Mouse (Mus musculus): ENCODE results near the gene Ggta1. TPM values are rescaled to one million over a fixed set of nuclear protein-coding genes. Genes with fewer than 3 reads are reported as not detected.

The Ggta1 gene
- polyA plus RNA-seq, 1 experiment from 2014 or later: 9.1 TPM

DNA sequence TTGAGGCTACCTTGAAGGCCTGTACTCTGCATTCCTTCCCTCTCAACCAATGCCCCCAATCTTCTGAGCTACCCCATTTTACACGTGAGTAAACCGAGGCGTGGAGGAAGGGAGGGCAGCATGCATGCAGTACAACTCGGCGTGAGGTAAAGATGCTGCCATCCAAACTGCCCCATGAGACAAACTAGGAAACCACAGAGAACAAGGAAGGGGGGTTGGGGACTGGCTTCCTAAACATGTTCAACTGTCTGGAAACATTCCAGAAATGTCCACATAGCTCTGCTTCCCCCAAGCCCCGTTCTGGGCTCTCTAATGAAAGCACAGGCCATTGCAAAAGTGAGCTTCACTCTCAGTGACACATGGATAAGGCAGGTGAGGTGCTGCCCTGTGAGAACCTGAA, 21.6 kb downstream of the Ggta1 start:
- Histone ChIP-seq H3K4me3 (ENCODE audit: low read depth, low read length) (no peak overlapping the region), H3K4me1 (ENCODE audit: control insufficient read depth, low read depth, low read length) (peaks cover 16% of the 10 kb centered on the region), H3K4me2 (ENCODE audit: low read depth, low read length) (no peak overlapping the region), H3K9me3 (replicated peaks; ENCODE audit: control insufficient read depth, low read length) (no peaks in the 10 kb centered on the region), H3K36me3 (ENCODE audit: control insufficient read depth, insufficient read depth) (no peaks in the 10 kb centered on the region), H3K9ac (ENCODE audit: low read depth, low read length) (no peak overlapping the region), H3K27ac (ENCODE audit: low read length) (no peak overlapping the region), H3K27me3 (ENCODE audit: control insufficient read depth, insufficient read depth, low read depth, low read length) (no peaks in the 10 kb centered on the region)
- 60% methylated on average over 6 of the region's 6 CpGs for WGBS (ENCODE audit: insufficient replicate concordance)
- no peak for ATAC-seq (ENCODE audit: low read depth)

- Histone ChIP-seq H3K9me3 (replicated peaks; ENCODE audit: control insufficient read depth, low read length) (no peaks in the 10 kb centered on the region), H3K4me3 (ENCODE audit: low read depth, low read length) (no peak overlapping the region), H3K9ac (ENCODE audit: low read depth, low read length) (no peak overlapping the region), H3K4me1 (ENCODE audit: control insufficient read depth, low read depth, low read length) (peaks cover 7% of the 10 kb centered on the region), H3K27me3 (ENCODE audit: control insufficient read depth, insufficient read depth, low read depth, low read length) (no peaks in the 10 kb centered on the region), H3K4me2 (ENCODE audit: low read depth, low read length) (no peak overlapping the region), H3K27ac (ENCODE audit: low read length) (no peak overlapping the region), H3K36me3 (ENCODE audit: control insufficient read depth, insufficient read depth) (no peaks in the 10 kb centered on the region)
- ATAC-seq (ENCODE audit: low read depth): no peak
- 82% methylated on average over 3 of the region's 3 CpGs for WGBS (ENCODE audit: insufficient replicate concordance)
These were observed 22.6 kb downstream of the Ggta1 start for GRCm38 (mm10) chr2:35440480-35440879.

- H3K4me2 ChIP-seq (ENCODE audit: low read depth, low read length): no peak overlapping the region
- H3K36me3 ChIP-seq (ENCODE audit: control insufficient read depth, insufficient read depth): no peaks in the 10 kb centered on the region
- no peaks in the 10 kb centered on the region for H3K27me3 ChIP-seq (ENCODE audit: control insufficient read depth, insufficient read depth, low read depth, low read length)
- no peak overlapping the region for H3K27ac ChIP-seq (ENCODE audit: low read length)
- no peak overlapping the region for H3K4me3 ChIP-seq (ENCODE audit: low read depth, low read length)
- H3K4me1 ChIP-seq (ENCODE audit: control insufficient read depth, low read depth, low read length): peaks cover 5% of the 10 kb centered on the region; the same call in 1 of the 2 replicates
- H3K9ac ChIP-seq (ENCODE audit: low read depth, low read length): no peak overlapping the region
- no peaks in the 10 kb centered on the region for H3K9me3 ChIP-seq (replicated peaks; ENCODE audit: control insufficient read depth, low read length)
- ATAC-seq (ENCODE audit: low read depth): no peak
- 75% methylated on average over 2 of the region's 2 CpGs for WGBS (ENCODE audit: insufficient replicate concordance)
These were observed 25.2 kb downstream of the Ggta1 start for GRCm38 (mm10) chr2:35437796-35438195.

- ATAC-seq (ENCODE audit: low read depth): no peak
- Histone ChIP-seq H3K9me3 (replicated peaks; ENCODE audit: control insufficient read depth, low read length) (no peaks in the 10 kb centered on the region), H3K4me1 (ENCODE audit: control insufficient read depth, low read depth, low read length) (peaks cover 8% of the 10 kb centered on the region; the same call in 1 of the 2 replicates), H3K4me3 (ENCODE audit: low read depth, low read length) (no peak overlapping the region), H3K27me3 (ENCODE audit: control insufficient read depth, insufficient read depth, low read depth, low read length) (no peaks in the 10 kb centered on the region), H3K36me3 (ENCODE audit: control insufficient read depth, insufficient read depth) (no peaks in the 10 kb centered on the region), H3K4me2 (ENCODE audit: low read depth, low read length) (no peak overlapping the region), H3K27ac (ENCODE audit: low read length) (no peak overlapping the region), H3K9ac (ENCODE audit: low read depth, low read length) (no peak overlapping the region)
- WGBS (ENCODE audit: insufficient replicate concordance): 82% methylated on average over 6 of the region's 6 CpGs
These were observed 28.4 kb downstream of the Ggta1 start for GRCm38 (mm10) chr2:35434576-35435123.

- H3K4me2 ChIP-seq (ENCODE audit: low read depth, low read length): no peak overlapping the region
- H3K4me1 ChIP-seq (ENCODE audit: control insufficient read depth, low read depth, low read length): peaks cover 8% of the 10 kb centered on the region; the same call in 1 of the 2 replicates
- H3K27ac ChIP-seq (ENCODE audit: low read length): no peak overlapping the region
- 58% methylated on average over 4 of the region's 4 CpGs for WGBS (ENCODE audit: insufficient replicate concordance)
- no peak for ATAC-seq (ENCODE audit: low read depth)
- no peaks in the 10 kb centered on the region for H3K9me3 ChIP-seq (replicated peaks; ENCODE audit: control insufficient read depth, low read length)
- no peak overlapping the region for H3K4me3 ChIP-seq (ENCODE audit: low read depth, low read length)
- no peaks in the 10 kb centered on the region for H3K36me3 ChIP-seq (ENCODE audit: control insufficient read depth, insufficient read depth)
- H3K9ac ChIP-seq (ENCODE audit: low read depth, low read length): no peak overlapping the region
- H3K27me3 ChIP-seq (ENCODE audit: control insufficient read depth, insufficient read depth, low read depth, low read length): no peaks in the 10 kb centered on the region
These were observed 29.6 kb downstream of the Ggta1 start for GRCm38 (mm10) chr2:35433428-35433827.

DNA sequence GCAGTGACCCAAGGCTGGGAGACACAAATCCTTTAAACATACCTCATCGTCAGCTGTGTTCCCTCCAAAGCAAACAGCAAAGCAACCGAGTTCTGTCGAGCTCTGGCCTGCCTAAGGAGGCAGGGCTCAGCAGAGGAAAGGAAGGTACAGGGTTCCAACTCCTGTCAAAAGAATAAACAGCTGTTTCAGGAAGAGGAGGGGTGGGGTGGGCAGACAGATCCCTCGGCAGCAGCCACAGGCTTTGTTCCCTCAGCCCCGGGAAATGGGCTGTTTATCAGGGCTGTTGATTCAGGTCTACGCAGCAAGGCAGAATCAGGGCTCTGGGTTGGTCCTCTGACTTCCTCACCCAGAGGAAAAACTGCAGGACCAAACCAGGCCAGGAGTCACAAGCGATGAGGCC, 30.6 kb downstream of the Ggta1 start:
- no peaks in the 10 kb centered on the region for H3K9me3 ChIP-seq (replicated peaks; ENCODE audit: control insufficient read depth, low read length)
- H3K4me1 ChIP-seq (ENCODE audit: control insufficient read depth, low read depth, low read length): peaks cover 8% of the 10 kb centered on the region; the same call in 1 of the 2 replicates
- no peaks in the 10 kb centered on the region for H3K36me3 ChIP-seq (ENCODE audit: control insufficient read depth, insufficient read depth)
- no peak overlapping the region for H3K9ac ChIP-seq (ENCODE audit: low read depth, low read length)
- no peaks in the 10 kb centered on the region for H3K27me3 ChIP-seq (ENCODE audit: control insufficient read depth, insufficient read depth, low read depth, low read length)
- ATAC-seq (ENCODE audit: low read depth): peak; percentile 21; the same call in 1 of the 2 replicates
- WGBS (ENCODE audit: insufficient replicate concordance): 33% methylated on average over 7 of the region's 7 CpGs
- no peak overlapping the region for H3K27ac ChIP-seq (ENCODE audit: low read length)
- H3K4me3 ChIP-seq (ENCODE audit: low read depth, low read length): no peak overlapping the region
- H3K4me2 ChIP-seq (ENCODE audit: low read depth, low read length): no peak overlapping the region

GRCm38 (mm10) chr2:35432011-35432410, 31.0 kb downstream of the Ggta1 start:
- no peaks in the 10 kb centered on the region for H3K36me3 ChIP-seq (ENCODE audit: control insufficient read depth, insufficient read depth)
- no peaks in the 10 kb centered on the region for H3K27me3 ChIP-seq (ENCODE audit: control insufficient read depth, insufficient read depth, low read depth, low read length)
- no peak overlapping the region for H3K4me2 ChIP-seq (ENCODE audit: low read depth, low read length)
- H3K4me3 ChIP-seq (ENCODE audit: low read depth, low read length): no peak overlapping the region
- ATAC-seq (ENCODE audit: low read depth): no peak
- no peak overlapping the region for H3K27ac ChIP-seq (ENCODE audit: low read length)
- H3K4me1 ChIP-seq (ENCODE audit: control insufficient read depth, low read depth, low read length): peaks cover 8% of the 10 kb centered on the region; the same call in 1 of the 2 replicates
- no peaks in the 10 kb centered on the region for H3K9me3 ChIP-seq (replicated peaks; ENCODE audit: control insufficient read depth, low read length)
- H3K9ac ChIP-seq (ENCODE audit: low read depth, low read length): no peak overlapping the region
- WGBS (ENCODE audit: insufficient replicate concordance): 58% methylated on average over 7 of the region's 7 CpGs

- Histone ChIP-seq H3K4me3 (ENCODE audit: low read depth, low read length) (no peak overlapping the region), H3K9ac (ENCODE audit: low read depth, low read length) (no peak overlapping the region), H3K36me3 (ENCODE audit: control insufficient read depth, insufficient read depth) (no peaks in the 10 kb centered on the region), H3K27me3 (ENCODE audit: control insufficient read depth, insufficient read depth, low read depth, low read length) (no peaks in the 10 kb centered on the region), H3K27ac (ENCODE audit: low read length) (no peak overlapping the region), H3K4me2 (ENCODE audit: low read depth, low read length) (no peak overlapping the region), H3K9me3 (replicated peaks; ENCODE audit: control insufficient read depth, low read length) (no peaks in the 10 kb centered on the region), H3K4me1 (ENCODE audit: control insufficient read depth, low read depth, low read length) (peaks cover 8% of the 10 kb centered on the region; the same call in 1 of the 2 replicates)
- no peak for ATAC-seq (ENCODE audit: low read depth)
- WGBS (ENCODE audit: insufficient replicate concordance): 82% methylated on average over 8 of the region's 8 CpGs
These were observed 32.2 kb downstream of the Ggta1 start for GRCm38 (mm10) chr2:35430806-35431205.

DNA sequence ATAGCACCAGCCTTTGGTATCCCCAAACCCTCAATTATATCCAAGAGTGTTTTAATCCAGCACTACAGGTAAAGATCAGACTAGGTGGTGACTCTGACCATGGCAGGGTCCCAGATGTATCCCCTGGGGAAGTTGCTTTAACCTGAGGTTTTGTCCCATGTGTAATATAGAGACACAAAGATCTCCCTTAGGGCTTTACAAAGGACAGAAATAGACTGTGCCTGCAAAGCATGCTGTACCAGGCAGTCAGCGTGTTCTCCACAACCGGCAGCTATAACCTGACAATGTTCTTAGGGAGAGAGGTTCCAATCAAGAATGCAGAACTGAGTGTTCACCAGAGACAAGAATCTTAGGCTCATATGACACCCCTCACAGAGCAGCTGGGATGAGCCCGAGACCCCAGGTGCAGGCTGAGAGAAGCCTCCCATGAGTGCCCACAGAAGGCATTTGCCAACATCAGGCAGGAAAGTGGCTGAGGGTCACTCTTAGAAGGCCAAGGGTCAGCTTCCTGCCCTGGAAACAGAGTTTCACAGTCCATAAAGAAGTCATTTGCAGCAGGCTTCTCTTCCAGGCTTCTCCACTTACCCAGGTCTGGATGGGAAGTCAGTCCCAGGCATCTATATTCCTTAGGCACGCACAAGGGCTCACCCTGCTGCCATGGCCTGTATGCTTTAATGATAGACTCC, 34.3 kb downstream of the Ggta1 start:
- no peak overlapping the region for H3K9ac ChIP-seq (ENCODE audit: low read depth, low read length)
- no peak overlapping the region for H3K27ac ChIP-seq (ENCODE audit: low read length)
- no peak overlapping the region for H3K4me2 ChIP-seq (ENCODE audit: low read depth, low read length)
- H3K4me1 ChIP-seq (ENCODE audit: control insufficient read depth, low read depth, low read length): peaks cover 7% of the 10 kb centered on the region; the same call in 1 of the 2 replicates
- H3K36me3 ChIP-seq (ENCODE audit: control insufficient read depth, insufficient read depth): no peaks in the 10 kb centered on the region
- WGBS (ENCODE audit: insufficient replicate concordance): 80% methylated on average over 4 of the region's 4 CpGs
- no peaks in the 10 kb centered on the region for H3K9me3 ChIP-seq (replicated peaks; ENCODE audit: control insufficient read depth, low read length)
- H3K4me3 ChIP-seq (ENCODE audit: low read depth, low read length): no peak overlapping the region
- no peak for ATAC-seq (ENCODE audit: low read depth)
- no peaks in the 10 kb centered on the region for H3K27me3 ChIP-seq (ENCODE audit: control insufficient read depth, insufficient read depth, low read depth, low read length)

All from liver, embryonic 16.5 days (tissue).